Mouse (Mus musculus) brain, embryonic 14.5 days (tissue): Measurements from ENCODE around the gene Ptgir.

Experiments used
- CTCF ChIP-seq: fragments of 200-500 bp; IDR thresholded peaks from 2 replicates; pipeline ENCODE4 v1.5.1; 2012; ENCODE audit warnings: inconsistent platforms, mild to moderate bottlenecking, moderate library complexity, borderline replicate concordance; ENCODE audit not compliant: insufficient read depth, insufficient read length; ENCODE audit errors: extremely low read depth
- POLR2A ChIP-seq: fragments of 200-500 bp; IDR thresholded peaks from 2 replicates; pipeline ENCODE4 v1.6.1; 2012; ENCODE audit warnings: mild to moderate bottlenecking, inconsistent platforms, borderline replicate concordance; ENCODE audit not compliant: poor library complexity, insufficient read depth, insufficient read length, severe bottlenecking; ENCODE audit errors: extremely low read depth

- TF ChIP-seq CTCF (no peak), POLR2A (no peak)
These were observed 36.8 kb upstream of the Ptgir start for GRCm38 (mm10) chr7:16869497-16869896.
